ENCODE assay signal across 22 mouse cellular contexts in the genomic region with DNA sequence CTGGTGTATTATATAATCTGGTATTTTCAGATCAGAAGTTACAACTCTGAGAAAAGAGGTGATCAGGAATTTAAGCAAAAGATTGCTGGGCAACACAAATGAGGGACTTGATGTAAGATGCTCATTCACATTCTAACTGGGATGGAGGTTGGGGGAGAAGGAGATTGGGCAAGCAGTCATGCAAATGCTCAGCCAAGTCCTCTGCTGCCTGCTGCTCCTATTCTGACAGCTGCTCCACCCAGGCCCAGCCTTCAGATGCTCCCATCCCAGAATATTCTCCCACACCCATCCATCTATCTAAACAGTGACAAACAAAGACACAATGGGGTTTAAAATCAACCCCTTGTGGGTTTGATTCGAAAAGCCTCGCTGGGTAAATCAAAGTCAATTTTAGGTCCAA. TPM values are rescaled to one million over a fixed set of nuclear protein-coding genes. Genes with fewer than 3 reads are reported as not detected.
DNase-seq lines count a peak whose midpoint lies in the region; ATAC-seq lines count a peak whose summit lies in the region.
"Had no signal": no experiment of that assay in that cellular context is flagged by ENCODE, and none has a peak within 500 bp of the region (broad histone marks: within the 10 kb centered on the region; RNA-seq: fewer than 3 reads in every experiment).

No protein-coding gene starts in this region.

- peak overlapping the region; percentile 95 for H3K4me2 ChIP-seq in forebrain, embryonic 15.5 days (replicated peaks)
- no peak overlapping the region for H3K4me2 ChIP-seq in forebrain, embryonic 11.5 days (ENCODE audit: low read depth, low read length, severe bottlenecking)
- H3K4me2 ChIP-seq in midbrain, embryonic 11.5 days = no peak overlapping the region
- peak overlapping the region; percentile 98; the same call in 1 of the 2 replicates for H3K4me2 ChIP-seq in midbrain, embryonic 14.5 days (ENCODE audit: low read length)
- H3K4me2 ChIP-seq: heart, embryonic 13.5 days; liver, embryonic 13.5 days had no signal

- H3K9ac ChIP-seq in forebrain, embryonic 15.5 days (replicated peaks) = no peak overlapping the region
- H3K9ac ChIP-seq in forebrain, embryonic 11.5 days (ENCODE audit: low read length) = no peak overlapping the region
- no peak overlapping the region for H3K9ac ChIP-seq in midbrain, embryonic 11.5 days (ENCODE audit: low read length)
- no peak overlapping the region for H3K9ac ChIP-seq in midbrain, embryonic 14.5 days (replicated peaks; ENCODE audit: low read length)
- H3K9ac ChIP-seq: heart, embryonic 13.5 days; hindbrain, embryonic 12.5 days; liver, embryonic 13.5 days had no signal

- no peaks in the 10 kb centered on the region for H3K9me3 ChIP-seq in forebrain, embryonic 15.5 days
- H3K9me3 ChIP-seq in forebrain, embryonic 11.5 days (ENCODE audit: control insufficient read depth, low read length) = no peaks in the 10 kb centered on the region
- H3K9me3 ChIP-seq in midbrain, embryonic 11.5 days (ENCODE audit: control insufficient read depth, low read length) = no peaks in the 10 kb centered on the region
- H3K9me3 ChIP-seq in midbrain, embryonic 10.5 days (replicated peaks) = no peaks in the 10 kb centered on the region
- H3K9me3 ChIP-seq in midbrain, embryonic 14.5 days (ENCODE audit: control insufficient read depth, low read length) = no peaks in the 10 kb centered on the region
- H3K9me3 ChIP-seq: heart, embryonic 13.5 days; hindbrain, embryonic 12.5 days; liver, embryonic 13.5 days had no signal

- H3K27me3 ChIP-seq in forebrain, embryonic 15.5 days = no peaks in the 10 kb centered on the region
- H3K27me3 ChIP-seq in forebrain, embryonic 11.5 days (ENCODE audit: control insufficient read depth, insufficient read depth, low read length) = no peaks in the 10 kb centered on the region
- H3K27me3 ChIP-seq in midbrain, embryonic 11.5 days (ENCODE audit: control insufficient read depth, insufficient read depth, low read length) = peaks cover 16% of the 10 kb centered on the region
- H3K27me3 ChIP-seq in midbrain, embryonic 10.5 days (ENCODE audit: low read depth, poor library complexity, severe bottlenecking) = peaks cover 31% of the 10 kb centered on the region
- H3K27me3 ChIP-seq in midbrain, embryonic 14.5 days (ENCODE audit: control insufficient read depth, insufficient read depth, low read length) = no peaks in the 10 kb centered on the region
- H3K27me3 ChIP-seq: hindbrain, embryonic 12.5 days had no signal

- no peaks in the 10 kb centered on the region for H3K36me3 ChIP-seq in forebrain, embryonic 15.5 days
- H3K36me3 ChIP-seq in forebrain, embryonic 11.5 days (ENCODE audit: control insufficient read depth, insufficient read depth, low read length) = no peaks in the 10 kb centered on the region
- no peaks in the 10 kb centered on the region for H3K36me3 ChIP-seq in midbrain, embryonic 11.5 days (ENCODE audit: control insufficient read depth, insufficient read depth, low read length)
- H3K36me3 ChIP-seq in midbrain, embryonic 10.5 days = no peaks in the 10 kb centered on the region
- no peaks in the 10 kb centered on the region for H3K36me3 ChIP-seq in midbrain, embryonic 14.5 days (ENCODE audit: control insufficient read depth, insufficient read depth, low read length)
- H3K36me3 ChIP-seq: heart, embryonic 13.5 days; hindbrain, embryonic 12.5 days; liver, embryonic 13.5 days had no signal

- H3K27ac ChIP-seq in forebrain, embryonic 15.5 days (replicated peaks) = peak overlapping the region; percentile 98
- no peak overlapping the region for H3K27ac ChIP-seq in forebrain, embryonic 11.5 days (ENCODE audit: low read depth, low read length)
- H3K27ac ChIP-seq in midbrain, embryonic 11.5 days (ENCODE audit: low read depth, low read length) = no peak overlapping the region
- H3K27ac ChIP-seq in midbrain, embryonic 10.5 days (replicated peaks) = no peak overlapping the region
- H3K27ac ChIP-seq in midbrain, embryonic 14.5 days (replicated peaks; ENCODE audit: low read depth, low read length) = no peak overlapping the region
- H3K27ac ChIP-seq: heart, embryonic 13.5 days; hindbrain, embryonic 12.5 days; liver, embryonic 13.5 days had no signal

- WGBS in forebrain, embryonic 15.5 days = 41% methylated on average over 2 of the region's 2 CpGs
- WGBS in forebrain, embryonic 11.5 days = 50% methylated on average over 2 of the region's 2 CpGs
- WGBS in midbrain, embryonic 11.5 days = 34% methylated on average over 2 of the region's 2 CpGs
- WGBS in midbrain, embryonic 10.5 days = 27% methylated on average over 2 of the region's 2 CpGs
- WGBS in midbrain, embryonic 14.5 days = 26% methylated on average over 2 of the region's 2 CpGs

- H3K4me3 ChIP-seq in forebrain, embryonic 15.5 days = peak overlapping the region; percentile 81; the same call in 1 of the 2 replicates
- no peak overlapping the region for H3K4me3 ChIP-seq in forebrain, embryonic 11.5 days (ENCODE audit: low read depth, low read length)
- H3K4me3 ChIP-seq in midbrain, embryonic 11.5 days (ENCODE audit: low read depth, low read length) = no peak overlapping the region
- no peak overlapping the region for H3K4me3 ChIP-seq in midbrain, embryonic 10.5 days
- no peak overlapping the region for H3K4me3 ChIP-seq in midbrain, embryonic 14.5 days (replicated peaks; ENCODE audit: low read depth, low read length)
- H3K4me3 ChIP-seq: liver, embryonic 13.5 days had no signal

- peaks cover 46% of the 10 kb centered on the region for H3K4me1 ChIP-seq in forebrain, embryonic 15.5 days
- peaks cover 10% of the 10 kb centered on the region; the same call in 1 of the 2 replicates for H3K4me1 ChIP-seq in forebrain, embryonic 11.5 days (replicated peaks; ENCODE audit: control insufficient read depth, insufficient read depth, low read length)
- H3K4me1 ChIP-seq in midbrain, embryonic 11.5 days (ENCODE audit: control insufficient read depth, insufficient read depth, low read length) = peaks cover 16% of the 10 kb centered on the region
- H3K4me1 ChIP-seq in midbrain, embryonic 10.5 days = peaks cover 49% of the 10 kb centered on the region
- H3K4me1 ChIP-seq in midbrain, embryonic 14.5 days (ENCODE audit: control insufficient read depth, insufficient read depth, low read length) = peaks cover 13% of the 10 kb centered on the region; the same call in 1 of the 2 replicates

- ATAC-seq in forebrain, embryonic 15.5 days (replicated peaks) = no peak
- ATAC-seq in forebrain, embryonic 11.5 days (replicated peaks; ENCODE audit: low FRiP score) = no peak
- ATAC-seq in midbrain, embryonic 11.5 days (ENCODE audit: low FRiP score) = no peak
- ATAC-seq in midbrain, embryonic 14.5 days (ENCODE audit: low FRiP score, low TSS enrichment) = no peak

- no peak for DNase-seq in forebrain, embryonic 11.5 days (ENCODE audit: low spot score)
- DNase-seq in midbrain, embryonic 11.5 days (ENCODE audit: low spot score, missing footprints) = peak; percentile 17
- DNase-seq in midbrain, embryonic 10.5 days (ENCODE audit: low spot score) = no peak
- no peak for DNase-seq in midbrain, embryonic 14.5 days
- DNase-seq in thymus, postnatal 10 days (ENCODE audit: low spot score in 2 of 2) = no peak
- DNase-seq in frontal cortex, postnatal 25 days (ENCODE audit: low spot score in 2 of 2) = no peak
- DNase-seq: adrenal gland, adult 2 months; cerebellum, adult 18-20 months; gastrocnemius, postnatal 14 days; heart, adult 18-20 months; heart, postnatal 14 days; kidney, adult 8-10 months; kidney, postnatal 14 days; liver, embryonic 13.5 days; lung, adult 2 months; lung, postnatal 14 days; retina, postnatal 1 day; right cerebral cortex, postnatal 25 days; spleen, adult 18-20 months had no signal

RNA-seq across cellular contexts. Expression of gene Tenm4, which starts 43.8 kb away (rescaled TPM):
- 103 and 117 TPM in 2 replicates for polyA plus RNA-seq in forebrain, embryonic 15.5 days (2015; fragmentation: Nextera tagmentation; extraction: Ambion mirVana)
- 47.9 and 52.2 TPM in 2 replicates for polyA plus RNA-seq in forebrain, embryonic 11.5 days (2014; fragmentation: Nextera tagmentation; extraction: Ambion mirVana)
- 21.1 and 24.8 TPM in 2 replicates for polyA plus RNA-seq in midbrain, embryonic 11.5 days (2014; fragmentation: Nextera tagmentation; extraction: Ambion mirVana)
- 26.5 and 27.4 TPM in 2 replicates for polyA plus RNA-seq in midbrain, embryonic 10.5 days (2016; fragmentation: Nextera tagmentation; extraction: Ambion mirVana)
- polyA plus RNA-seq in midbrain, embryonic 14.5 days (2014; fragmentation: Nextera tagmentation; extraction: Ambion mirVana) = 35.3 and 38.0 TPM in 2 replicates

Comparison
In these comparisons a context has a peak if more than half of its experiments do, and no peak if none do; other contexts are left out.
1. H3K4me2 ChIP-seq: peak in forebrain, embryonic 15.5 days (single experiment) and midbrain, embryonic 14.5 days (single experiment); none in forebrain, embryonic 11.5 days (single experiment) and midbrain, embryonic 11.5 days (single experiment).